Mouse (Mus musculus) small intestine, adult 2 months (tissue): Measurements from ENCODE around the gene Fam47e.

Experiments used
- CTCF ChIP-seq: fragments of 200-500 bp; IDR thresholded peaks from 2 replicates; pipeline ENCODE4 v1.5.1; 2012; ENCODE audit warnings: low read depth, mild to moderate bottlenecking, control low read depth, inconsistent platforms, low read length, moderate library complexity, mixed read lengths; ENCODE audit not compliant: insufficient replicate concordance, insufficient read length; ENCODE audit errors: extremely low read depth
- POLR2A ChIP-seq: fragments of 200-500 bp; IDR thresholded peaks from 2 replicates; pipeline ENCODE4 v1.6.1; 2012; ENCODE audit warnings: low read depth, mild to moderate bottlenecking, control low read depth, inconsistent platforms, low read length, moderate library complexity

GRCm38 (mm10) chr5:92571232-92571631 is 16.4 kb downstream of the Fam47e start:
- TF ChIP-seq POLR2A (no peak), CTCF (no peak)
